Mouse (Mus musculus): ENCODE measurements at regions not wholly inside any gene's neighbourhood (a gene's known extent, or its start where the extent isn't known, plus 50 kb on each side); places are given as distances from the start of the nearest gene placed in this dataset.

DNA sequence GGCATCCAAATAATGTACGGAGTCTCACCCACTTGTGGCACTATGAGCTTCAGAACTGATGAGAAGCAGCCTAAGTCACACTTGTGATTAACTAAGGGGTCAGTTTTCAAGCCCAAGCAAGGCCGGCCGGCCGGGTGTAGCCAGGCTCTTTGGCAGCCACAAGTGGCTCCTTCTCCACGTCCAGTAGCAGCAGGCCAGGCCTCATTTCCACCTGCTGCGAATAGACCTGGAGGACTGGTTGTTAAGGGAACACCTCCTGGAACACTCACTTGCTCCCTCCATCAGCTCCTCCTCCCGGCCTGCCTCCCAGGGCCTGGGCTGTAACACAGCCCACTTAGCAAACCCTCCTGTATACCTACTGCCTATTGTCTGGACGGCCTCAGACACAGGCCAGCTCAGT lies 61.1 kb upstream of the Calm2 start:
- Histone ChIP-seq H3K4me1 (replicated peaks; ENCODE audit: control insufficient read depth, insufficient read depth) (no peaks in the 10 kb centered on the region), H3K4me2 (replicated peaks; ENCODE audit: low read depth) (no peak overlapping the region), H3K4me3 (ENCODE audit: low read depth, low read length) (no peak overlapping the region), H3K36me3 (ENCODE audit: control insufficient read depth, insufficient read depth, low read length) (no peaks in the 10 kb centered on the region), H3K27me3 (ENCODE audit: control insufficient read depth, insufficient read depth, low read length) (no peaks in the 10 kb centered on the region), H3K9me3 (ENCODE audit: control insufficient read depth, low read length) (no peaks in the 10 kb centered on the region), H3K9ac (ENCODE audit: low read length) (peak overlapping the region; percentile 23; the same call in 1 of the 2 replicates), H3K27ac (replicated peaks) (no peak overlapping the region)
- TF ChIP-seq CTCF (IDR thresholded peaks at IDR 0.05; ENCODE audit: low read depth) (no peak), EP300 (optimal IDR thresholded peaks at IDR 0.05) (no peak)
- 63% methylated on average over 8 of the region's 8 CpGs for WGBS
- no peak for DNase-seq (ENCODE audit: low spot score)
- ATAC-seq (ENCODE audit: low FRiP score, low TSS enrichment) = no peak

DNA sequence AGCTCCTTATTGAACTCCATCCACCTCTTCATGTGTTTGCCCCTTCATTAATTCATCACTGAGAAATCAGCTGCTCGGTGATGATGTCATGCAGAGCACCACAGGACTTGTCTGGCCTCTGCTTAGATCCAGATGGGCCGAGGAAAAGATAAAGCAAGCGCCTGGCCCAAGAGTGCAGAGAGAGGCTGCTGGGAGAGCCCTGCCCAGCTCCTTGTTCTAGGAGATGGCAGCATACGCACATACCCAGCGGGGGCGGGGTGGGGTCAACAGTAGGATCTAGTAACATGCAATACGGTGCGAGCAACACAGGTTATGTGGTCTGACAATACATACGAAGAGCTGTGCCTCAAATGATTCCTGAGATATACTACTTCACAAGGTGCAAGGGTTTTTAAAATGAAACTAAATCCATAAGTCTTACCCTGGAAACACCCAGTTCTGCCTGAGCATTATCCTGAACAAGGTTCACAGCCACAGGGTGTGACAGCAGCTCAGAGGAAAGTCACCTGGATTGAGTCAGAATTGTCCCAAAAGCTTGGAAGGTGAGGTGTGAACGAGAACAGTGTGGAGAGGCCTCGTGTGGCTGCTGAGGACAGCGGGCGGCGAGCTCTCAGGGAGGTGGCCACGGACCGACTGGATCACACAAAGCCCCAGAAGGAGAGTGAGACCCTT lies 62.0 kb upstream of the Calm2 start:
- Histone ChIP-seq H3K4me2 (replicated peaks; ENCODE audit: low read depth) (no peak overlapping the region), H3K27ac (replicated peaks) (no peak overlapping the region; the same call in 1 of the 2 replicates), H3K27me3 (ENCODE audit: control insufficient read depth, insufficient read depth, low read length) (no peaks in the 10 kb centered on the region), H3K36me3 (ENCODE audit: control insufficient read depth, insufficient read depth, low read length) (no peaks in the 10 kb centered on the region), H3K4me3 (ENCODE audit: low read depth, low read length) (no peak overlapping the region), H3K4me1 (replicated peaks; ENCODE audit: control insufficient read depth, insufficient read depth) (no peaks in the 10 kb centered on the region; the same call in 1 of the 2 replicates), H3K9ac (ENCODE audit: low read length) (no peak overlapping the region; the same call in 1 of the 2 replicates), H3K9me3 (ENCODE audit: control insufficient read depth, low read length) (no peaks in the 10 kb centered on the region)
- peak; percentile 82 for ATAC-seq (ENCODE audit: low FRiP score, low TSS enrichment)
- 66% methylated on average over 16 of the region's 16 CpGs for WGBS
- no peak for TF ChIP-seq EP300 (optimal IDR thresholded peaks at IDR 0.05)
- no peak for TF ChIP-seq CTCF (IDR thresholded peaks at IDR 0.05; ENCODE audit: low read depth)
- peak; percentile 51 for DNase-seq (ENCODE audit: low spot score)

DNA sequence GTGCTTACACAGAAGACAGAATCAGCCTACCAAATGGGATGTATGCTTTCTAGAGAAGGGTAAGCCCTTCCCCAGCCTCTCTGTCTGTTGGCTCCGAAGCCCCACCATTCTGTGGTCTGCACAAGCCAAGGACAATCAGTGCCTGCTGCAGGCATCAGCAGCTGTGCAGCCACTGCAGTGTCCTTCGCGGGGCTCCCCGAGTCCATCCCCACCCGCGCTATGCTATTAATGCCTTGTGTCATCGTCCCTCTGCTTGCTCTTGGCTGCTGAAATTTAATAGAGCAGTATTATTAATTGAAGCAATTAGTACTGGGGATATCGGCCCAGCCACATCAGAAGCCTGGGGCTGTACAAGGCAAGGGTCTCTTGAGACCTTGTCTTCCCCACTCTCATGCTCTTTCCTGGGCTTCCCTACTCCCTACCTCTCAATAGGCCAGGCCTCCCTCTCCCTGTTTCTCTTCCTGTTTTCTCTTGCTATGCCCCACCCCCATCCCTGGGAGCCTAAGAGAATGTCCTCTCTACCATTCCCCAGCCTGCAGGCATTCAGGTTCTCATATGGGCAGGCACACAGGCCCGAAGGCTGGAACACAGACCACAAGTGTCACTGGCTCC lies 65.4 kb upstream of the Calm2 start:
- H3K4me3 ChIP-seq (ENCODE audit: low read depth, low read length) = no peak overlapping the region
- 63% methylated on average over 9 of the region's 9 CpGs for WGBS
- H3K27ac ChIP-seq (replicated peaks) = no peak overlapping the region
- DNase-seq (ENCODE audit: low spot score) (no peak), ATAC-seq (ENCODE audit: low FRiP score, low TSS enrichment) (no peak)
- TF ChIP-seq CTCF (IDR thresholded peaks at IDR 0.05; ENCODE audit: low read depth) = no peak
- TF ChIP-seq EP300 (optimal IDR thresholded peaks at IDR 0.05) = no peak
- H3K9ac ChIP-seq (ENCODE audit: low read length) = no peak overlapping the region
- H3K4me2 ChIP-seq (replicated peaks; ENCODE audit: low read depth) = no peak overlapping the region
- no peaks in the 10 kb centered on the region; the same call in 1 of the 2 replicates for H3K4me1 ChIP-seq (replicated peaks; ENCODE audit: control insufficient read depth, insufficient read depth)
- no peaks in the 10 kb centered on the region for H3K27me3 ChIP-seq (ENCODE audit: control insufficient read depth, insufficient read depth, low read length)
- H3K9me3 ChIP-seq (ENCODE audit: control insufficient read depth, low read length) = no peaks in the 10 kb centered on the region
- no peaks in the 10 kb centered on the region for H3K36me3 ChIP-seq (ENCODE audit: control insufficient read depth, insufficient read depth, low read length)

DNA sequence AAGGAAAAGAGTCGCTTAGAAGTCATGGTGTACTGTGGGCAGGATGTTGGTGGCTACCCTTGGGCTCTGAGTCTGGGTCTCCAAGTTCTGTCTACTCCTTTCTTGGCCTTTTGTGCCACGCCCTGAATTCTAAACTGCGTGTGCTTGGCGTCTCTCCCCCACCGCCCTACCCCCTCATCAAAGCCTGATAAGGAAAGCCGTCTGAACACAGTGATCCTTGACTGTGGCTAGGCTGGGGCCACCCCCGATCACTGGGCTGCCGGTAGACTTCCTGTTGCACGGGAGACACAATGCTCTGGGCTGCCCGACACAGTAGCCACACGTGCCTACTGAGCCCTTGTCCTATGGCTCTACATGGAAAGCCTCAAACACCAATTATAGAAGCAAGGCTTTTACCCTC lies 67.1 kb upstream of the Calm2 start:
- ATAC-seq (ENCODE audit: low FRiP score, low TSS enrichment) (peak; percentile 68; the same call in 1 of the 2 replicates), DNase-seq (ENCODE audit: low spot score) (peak; percentile 65)
- H3K9me3 ChIP-seq (ENCODE audit: control insufficient read depth, low read length) = no peaks in the 10 kb centered on the region
- H3K4me1 ChIP-seq (replicated peaks; ENCODE audit: control insufficient read depth, insufficient read depth) = no peaks in the 10 kb centered on the region; the same call in 1 of the 2 replicates
- H3K9ac ChIP-seq (ENCODE audit: low read length) = 0 out of 2 replicates have a peak overlapping the region, but pooled peaks have one; percentile 13
- H3K4me2 ChIP-seq (replicated peaks; ENCODE audit: low read depth) = no peak overlapping the region
- 31% methylated on average over 11 of the region's 11 CpGs for WGBS
- H3K36me3 ChIP-seq (ENCODE audit: control insufficient read depth, insufficient read depth, low read length) = no peaks in the 10 kb centered on the region
- no peak for TF ChIP-seq CTCF (IDR thresholded peaks at IDR 0.05; ENCODE audit: low read depth)
- no peak for TF ChIP-seq EP300 (optimal IDR thresholded peaks at IDR 0.05)
- H3K27ac ChIP-seq (replicated peaks) = no peak overlapping the region; the same call in 1 of the 2 replicates
- no peak overlapping the region for H3K4me3 ChIP-seq (ENCODE audit: low read depth, low read length)
- H3K27me3 ChIP-seq (ENCODE audit: control insufficient read depth, insufficient read depth, low read length) = no peaks in the 10 kb centered on the region

DNA sequence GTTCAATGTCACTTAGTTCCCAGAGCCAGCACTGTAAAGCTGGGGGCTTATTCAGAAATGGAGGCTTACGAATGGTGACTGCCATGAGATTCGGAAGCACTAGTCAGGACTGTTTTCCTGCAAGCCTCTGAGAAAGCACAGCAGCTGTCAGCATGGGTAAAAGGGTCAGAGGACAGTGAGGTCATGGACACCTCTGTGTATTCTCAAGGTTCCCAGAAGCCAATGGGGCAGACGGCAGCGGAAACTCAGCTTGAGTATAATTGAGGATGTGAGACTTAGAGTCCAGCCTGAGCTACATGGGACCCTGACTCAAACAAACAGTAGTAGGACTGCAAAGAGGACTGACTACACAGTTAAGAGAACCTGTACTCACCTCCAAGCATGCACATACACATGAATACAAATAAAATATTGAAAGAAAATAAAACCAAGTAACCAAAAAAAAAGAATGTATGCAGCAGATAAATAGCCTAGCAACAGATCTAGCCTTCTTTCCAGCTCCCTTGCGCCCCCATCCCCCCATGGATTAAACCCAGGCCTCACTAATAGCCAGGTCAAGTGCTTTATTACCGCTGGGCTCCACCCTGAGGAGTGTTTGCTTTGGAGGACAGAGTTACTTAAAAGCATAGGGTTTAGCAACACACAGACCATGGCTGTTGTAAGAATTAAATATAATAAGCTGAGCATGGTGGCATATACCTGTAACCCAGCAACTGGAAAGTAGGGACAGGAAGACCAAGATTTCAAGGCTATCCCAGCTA lies 67.8 kb upstream of the Calm2 start:
- no peak for TF ChIP-seq CTCF (IDR thresholded peaks at IDR 0.05; ENCODE audit: low read depth)
- TF ChIP-seq EP300 (optimal IDR thresholded peaks at IDR 0.05) = no peak
- H3K4me1 ChIP-seq (replicated peaks; ENCODE audit: control insufficient read depth, insufficient read depth) = no peaks in the 10 kb centered on the region; the same call in 1 of the 2 replicates
- no peaks in the 10 kb centered on the region for H3K36me3 ChIP-seq (ENCODE audit: control insufficient read depth, insufficient read depth, low read length)
- WGBS = 53% methylated on average over 6 of the region's 6 CpGs
- H3K9ac ChIP-seq (ENCODE audit: low read length) = no peak overlapping the region
- no peaks in the 10 kb centered on the region for H3K27me3 ChIP-seq (ENCODE audit: control insufficient read depth, insufficient read depth, low read length)
- ATAC-seq (ENCODE audit: low FRiP score, low TSS enrichment) = no peak
- no peaks in the 10 kb centered on the region for H3K9me3 ChIP-seq (ENCODE audit: control insufficient read depth, low read length)
- no peak for DNase-seq (ENCODE audit: low spot score)
- no peak overlapping the region for H3K4me2 ChIP-seq (replicated peaks; ENCODE audit: low read depth)
- H3K4me3 ChIP-seq (ENCODE audit: low read depth, low read length) = no peak overlapping the region
- H3K27ac ChIP-seq (replicated peaks) = no peak overlapping the region; the same call in 1 of the 2 replicates
